Mouse (Mus musculus): Measurements from ENCODE around the gene Carhsp1. TPM values are rescaled to one million over a fixed set of nuclear protein-coding genes. Genes with fewer than 3 reads are reported as not detected.

The Carhsp1 gene
- polyA plus RNA-seq (2014; fragmentation: Illumina TruSeq; extraction: RNeasy Lipid Tissue Mini Kit (QIAGEN cat#74804); ENCODE audit: low read depth, low replicate concordance), result 27.2 TPM

GRCm38 (mm10) chr16:8671551-8672349 lies at the start of gene Carhsp1:
Gene Carhsp1 (minus strand): TSS chr16:8672155.

GRCm38 (mm10) chr16:8680470-8680869 lies 8.5 kb upstream of the Carhsp1 start, which contains the start of gene Gm5767:
Gene Gm5767 (plus strand): TSS chr16:8680770.

GRCm38 (mm10) chr16:8637217-8638051 lies 34.5 kb downstream of the Carhsp1 start, which contains the start of the genes Pmm2 and Tmem186:
Gene Pmm2 (plus strand): TSS chr16:8637674.
Gene Tmem186 (minus strand): TSS chr16:8637712.

Other genes with a start within 250 kb of the Carhsp1 start
- gene Tmem114, start 247.0 kb downstream of the Carhsp1 start, polyA plus RNA-seq (2014; fragmentation: Illumina TruSeq; extraction: RNeasy Lipid Tissue Mini Kit (QIAGEN cat#74804); ENCODE audit: low read depth, low replicate concordance), result not detected
- 1.3 TPM for gene Mettl22, start 201.4 kb downstream of the Carhsp1 start, polyA plus RNA-seq (2014; fragmentation: Illumina TruSeq; extraction: RNeasy Lipid Tissue Mini Kit (QIAGEN cat#74804); ENCODE audit: low read depth, low replicate concordance)
- gene Abat, start 158.7 kb downstream of the Carhsp1 start, polyA plus RNA-seq (2014; fragmentation: Illumina TruSeq; extraction: RNeasy Lipid Tissue Mini Kit (QIAGEN cat#74804); ENCODE audit: low read depth, low replicate concordance), result 220 TPM
- 107 TPM for gene Pmm2, start 34.5 kb downstream of the Carhsp1 start, polyA plus RNA-seq (2014; fragmentation: Illumina TruSeq; extraction: RNeasy Lipid Tissue Mini Kit (QIAGEN cat#74804); ENCODE audit: low read depth, low replicate concordance)
- 3.8 TPM for gene Tmem186, start 34.4 kb downstream of the Carhsp1 start, polyA plus RNA-seq (2014; fragmentation: Illumina TruSeq; extraction: RNeasy Lipid Tissue Mini Kit (QIAGEN cat#74804); ENCODE audit: low read depth, low replicate concordance)
- gene Gm5767, start 8.6 kb upstream of the Carhsp1 start, polyA plus RNA-seq (2014; fragmentation: Illumina TruSeq; extraction: RNeasy Lipid Tissue Mini Kit (QIAGEN cat#74804); ENCODE audit: low read depth, low replicate concordance), result not detected
- 59.1 TPM for gene Usp7, start 120.2 kb upstream of the Carhsp1 start, polyA plus RNA-seq (2014; fragmentation: Illumina TruSeq; extraction: RNeasy Lipid Tissue Mini Kit (QIAGEN cat#74804); ENCODE audit: low read depth, low replicate concordance)
- gene 1810013L24Rik, start 157.9 kb upstream of the Carhsp1 start, polyA plus RNA-seq (2014; fragmentation: Illumina TruSeq; extraction: RNeasy Lipid Tissue Mini Kit (QIAGEN cat#74804); ENCODE audit: low read depth, low replicate concordance), result 54.4 TPM